Mouse (Mus musculus) bone marrow macrophage, adult 2 months (primary cell): Measurements from ENCODE around the gene Traf3ip3.

Experiments
- CTCF ChIP-seq: IDR thresholded peaks from 2 replicates; pipeline ENCODE4 v1.5.1; 2012; ENCODE audit warnings: low read depth, mild to moderate bottlenecking, low read length, moderate library complexity
- POLR2A ChIP-seq: IDR thresholded peaks from 2 replicates; pipeline ENCODE4 v1.6.1; 2012; ENCODE audit warnings: mild to moderate bottlenecking, low read depth, low read length, borderline replicate concordance

- TF ChIP-seq POLR2A (no peak), CTCF (no peak)
These were observed 11.7 kb downstream of the Traf3ip3 start for GRCm38 (mm10) chr1:193189771-193190170.
